Mouse (Mus musculus): ENCODE results near the gene Fuz. TPM values are rescaled to one million over a fixed set of nuclear protein-coding genes. Genes with fewer than 3 reads are reported as not detected.
A peak's percentile ranks its signal among the peaks of the same experiment; 100 is the strongest.

The Fuz gene
- total RNA-seq (2014; rRNA removed) (17.0 and 22.3 TPM in 2 replicates), polyA plus RNA-seq (2015; fragmentation: Nextera tagmentation; extraction: Ambion mirVana) (13.8 and 16.6 TPM in 2 replicates)

- H3K36me3 ChIP-seq (ENCODE audit: insufficient read depth) = peaks cover 19% of the 10 kb centered on the region
- peak within 1 kb of the TSS; percentile 64 for H3K9ac ChIP-seq
Observed at GRCm38 (mm10) chr7:44895593-44896434, at the start of gene Fuz. TSS of gene Fuz (plus strand) at chr7:44896079.

DNA sequence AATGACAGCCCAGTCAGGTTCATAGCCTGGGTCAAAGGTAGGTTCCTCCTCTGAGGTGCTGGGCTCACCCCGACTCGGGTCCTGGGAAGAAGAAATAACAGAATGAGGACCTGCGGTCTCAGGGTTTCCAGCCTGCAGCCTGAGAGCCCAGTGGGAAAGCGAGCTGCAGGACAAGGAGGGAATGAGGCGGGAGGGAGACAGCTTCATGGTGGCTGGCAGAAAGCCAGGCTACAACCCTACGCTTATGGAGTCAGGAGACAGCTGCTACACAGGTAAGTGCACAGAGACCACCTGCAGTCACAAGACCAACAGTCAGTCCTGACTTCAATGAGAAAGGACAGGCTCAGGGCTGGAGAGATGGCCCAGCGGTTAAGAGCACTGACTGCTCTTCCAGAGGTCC lies 49.1 kb upstream of the Fuz start:
- H3K9me3 ChIP-seq (ENCODE audit: low read length) = no peaks in the 10 kb centered on the region
- no peaks in the 10 kb centered on the region for H3K27me3 ChIP-seq (ENCODE audit: insufficient read depth, low read length)
- H3K4me1 ChIP-seq (ENCODE audit: insufficient read depth) = peaks cover 10% of the 10 kb centered on the region; the same call in 1 of the 2 replicates
- H3K27ac ChIP-seq (ENCODE audit: low read depth, low read length) = no peak overlapping the region
- peaks cover 51% of the 10 kb centered on the region for H3K36me3 ChIP-seq (ENCODE audit: insufficient read depth)
- no peak overlapping the region for H3K4me3 ChIP-seq (ENCODE audit: low read depth, low read length)
- WGBS = 90% methylated on average over 7 of the region's 7 CpGs
- no peak overlapping the region for H3K9ac ChIP-seq
- DNase-seq (no peak), ATAC-seq (no peak)
- no peak for TF ChIP-seq CTCF (IDR thresholded peaks at IDR 0.05; ENCODE audit: low read depth)
- H3K4me2 ChIP-seq (ENCODE audit: low read depth) = no peak overlapping the region

More at GRCm38 (mm10) chr7:44895593-44896434, at the start of gene Fuz:
- H3K27me3 ChIP-seq (ENCODE audit: insufficient read depth, low read length) = no peaks in the 10 kb centered on the region
- peaks cover 33% of the 10 kb centered on the region for H3K4me1 ChIP-seq (ENCODE audit: insufficient read depth)
- H3K4me2 ChIP-seq (ENCODE audit: low read depth) = peak within 1 kb of the TSS; percentile 71
- H3K9me3 ChIP-seq (ENCODE audit: low read length) = no peaks in the 10 kb centered on the region
- WGBS = 2% methylated on average over 34 of the region's 34 CpGs
- peak; percentile 80 for TF ChIP-seq CTCF (IDR thresholded peaks at IDR 0.05; ENCODE audit: low read depth)
- peak within 1 kb of the TSS; percentile 92 for H3K27ac ChIP-seq (ENCODE audit: low read depth, low read length)
- H3K4me3 ChIP-seq (ENCODE audit: low read depth, low read length) = peak within 1 kb of the TSS; percentile 62
- peak; percentile 98 for DNase-seq
- ATAC-seq = peak; percentile 82

DNA sequence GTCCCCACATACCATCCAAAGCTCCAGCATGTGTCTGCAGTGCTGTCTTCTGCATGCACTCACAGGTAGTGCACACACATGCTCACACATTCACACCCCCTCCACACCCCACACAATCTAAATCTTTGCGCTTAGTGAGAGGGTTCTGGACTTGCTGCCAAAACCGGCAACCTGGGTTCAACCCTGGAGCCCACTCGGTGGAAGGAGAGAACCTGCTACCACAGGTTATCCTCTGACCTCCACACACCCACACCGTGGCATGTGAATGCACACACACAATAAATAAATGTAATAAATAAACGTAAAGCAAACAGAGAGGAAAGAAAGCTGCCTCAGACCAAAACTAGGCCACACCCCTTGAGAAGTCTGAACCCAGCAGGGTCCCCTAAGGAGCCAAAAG lies 48.1 kb upstream of the Fuz start:
- Histone ChIP-seq H3K27ac (ENCODE audit: low read depth, low read length) (no peak overlapping the region), H3K4me1 (ENCODE audit: insufficient read depth) (peaks cover 10% of the 10 kb centered on the region; the same call in 1 of the 2 replicates), H3K27me3 (ENCODE audit: insufficient read depth, low read length) (no peaks in the 10 kb centered on the region), H3K4me3 (ENCODE audit: low read depth, low read length) (peak overlapping the region; percentile 66), H3K9me3 (ENCODE audit: low read length) (no peaks in the 10 kb centered on the region), H3K4me2 (ENCODE audit: low read depth) (peak overlapping the region; percentile 65), H3K9ac (peak overlapping the region; percentile 56; the same call in 1 of the 2 replicates), H3K36me3 (ENCODE audit: insufficient read depth) (peaks cover 43% of the 10 kb centered on the region)
- TF ChIP-seq CTCF (IDR thresholded peaks at IDR 0.05; ENCODE audit: low read depth) = no peak
- no peak for DNase-seq
- WGBS = 85% methylated on average over 5 of the region's 5 CpGs
- no peak for ATAC-seq

DNA sequence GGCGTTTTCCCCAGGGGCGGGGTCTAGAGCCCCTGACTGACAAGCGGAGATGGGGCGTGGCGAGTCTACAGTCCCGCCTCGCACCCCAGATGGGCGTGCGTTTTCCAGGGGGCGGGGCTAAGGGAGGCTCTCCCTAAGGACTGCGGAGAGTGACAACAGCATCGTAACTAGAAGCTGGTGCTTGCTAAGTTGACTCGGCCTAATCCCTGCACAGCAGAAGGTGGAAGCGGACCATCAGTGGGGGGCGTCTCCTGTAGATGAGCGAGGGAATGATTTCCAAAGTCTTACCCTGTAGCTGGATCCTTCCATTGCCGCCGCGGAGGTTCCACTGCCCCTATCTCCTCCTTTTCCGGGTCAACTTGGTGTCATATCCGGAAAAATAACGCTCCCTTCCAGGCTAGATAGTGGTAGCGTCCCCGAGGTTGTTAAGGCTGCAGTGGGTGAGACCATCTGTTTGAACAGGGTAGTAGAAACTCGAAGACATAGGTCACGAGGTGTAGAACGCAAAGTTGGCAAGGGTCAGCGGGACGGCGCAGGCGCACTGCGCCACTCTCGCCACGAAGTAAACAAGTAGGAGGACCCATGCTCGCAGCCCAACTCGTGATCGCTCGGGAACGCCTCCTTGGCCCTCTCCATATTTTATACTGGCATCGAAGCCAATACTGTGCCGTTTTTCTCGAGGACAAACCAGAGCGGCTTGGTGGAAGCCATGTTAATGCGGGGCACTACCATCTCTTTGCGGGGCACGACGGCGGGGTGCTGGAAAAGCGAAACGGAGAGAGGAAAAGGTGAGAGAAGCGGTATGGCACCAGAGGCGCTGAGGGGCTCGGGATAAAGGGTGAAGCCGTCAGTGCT lies 47.1 kb upstream of the Fuz start, which contains the start of the genes Akt1s1 and Tbc1d17:
Gene Akt1s1, plus strand, starts transcription at position 431 of the 855 bp plus-strand sequence.
Gene Tbc1d17, minus strand, starts transcription at position 519 of the 855 bp plus-strand sequence.
- Histone ChIP-seq H3K36me3 (ENCODE audit: insufficient read depth) (peaks cover 39% of the 10 kb centered on the region), H3K9me3 (ENCODE audit: low read length) (no peaks in the 10 kb centered on the region), H3K4me2 (ENCODE audit: low read depth) (peak within 1 kb of the TSS; percentile 69), H3K4me1 (ENCODE audit: insufficient read depth) (peaks cover 10% of the 10 kb centered on the region; the same call in 1 of the 2 replicates), H3K27me3 (ENCODE audit: insufficient read depth, low read length) (no peaks in the 10 kb centered on the region), H3K9ac (peak within 1 kb of the TSS; percentile 75), H3K4me3 (ENCODE audit: low read depth, low read length) (peak within 1 kb of the TSS; percentile 66), H3K27ac (ENCODE audit: low read depth, low read length) (peak within 1 kb of the TSS; percentile 98)
- TF ChIP-seq CTCF (IDR thresholded peaks at IDR 0.05; ENCODE audit: low read depth) = no peak
- DNase-seq = peak; percentile 100
- ATAC-seq = peak; percentile 89
- under 1% methylated on average over 54 of the region's 54 CpGs for WGBS

DNA sequence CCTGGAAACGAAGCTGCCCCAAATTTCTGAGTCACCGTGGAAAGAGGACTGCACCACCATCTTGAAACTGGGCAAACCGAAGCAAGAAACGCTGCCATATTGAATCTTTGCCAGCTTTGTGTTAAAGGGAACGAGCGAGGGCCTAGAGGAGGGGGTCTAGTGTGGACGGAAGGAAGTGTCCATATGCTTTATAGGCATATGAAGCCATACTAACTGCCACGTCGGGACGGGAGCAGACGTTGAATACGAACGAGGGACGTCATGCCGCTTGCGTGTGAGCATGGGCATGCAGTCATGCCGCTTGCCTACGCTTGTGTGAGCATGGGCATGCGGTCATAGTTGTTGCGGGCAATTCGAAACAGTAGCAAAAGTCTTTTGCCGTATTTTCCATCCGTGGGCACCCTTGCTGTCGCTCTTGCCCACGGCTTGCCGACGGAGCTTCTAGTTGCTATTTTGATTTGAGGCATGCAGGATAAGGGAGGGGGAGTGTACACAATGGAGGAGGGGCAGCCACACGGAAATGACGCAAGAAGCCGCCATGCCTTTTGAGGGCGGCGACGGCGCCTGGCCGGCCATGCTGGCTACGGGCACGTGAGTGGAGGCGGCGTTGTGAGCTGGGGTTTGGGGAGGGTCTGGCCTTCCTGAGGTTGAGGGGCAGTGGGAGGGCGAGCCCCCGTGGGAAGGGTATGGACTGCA lies 46.3 kb upstream of the Fuz start:
- 1% methylated on average over 41 of the region's 41 CpGs for WGBS

DNA sequence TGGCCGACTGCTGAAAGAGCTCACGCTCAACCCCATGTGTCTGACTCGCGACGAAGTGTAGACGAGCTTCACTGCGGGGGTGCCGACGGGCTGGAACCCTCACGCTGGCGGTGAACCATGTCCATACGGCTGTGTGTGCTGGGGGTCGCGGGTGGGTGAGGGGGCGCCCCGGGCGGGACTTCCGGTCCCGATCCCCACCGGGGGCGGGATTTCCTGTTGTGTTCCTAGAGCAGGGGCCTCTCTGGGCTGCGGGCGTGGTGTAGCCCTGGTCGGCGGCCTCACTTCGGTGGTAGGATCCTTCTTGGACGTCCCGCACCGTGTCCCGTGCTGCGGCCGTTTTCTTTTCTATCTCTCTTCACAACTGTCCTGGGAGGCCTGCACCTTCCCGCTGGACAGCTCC lies 45.7 kb upstream of the Fuz start:
- Histone ChIP-seq H3K36me3 (ENCODE audit: insufficient read depth) (peaks cover 25% of the 10 kb centered on the region), H3K27me3 (ENCODE audit: insufficient read depth, low read length) (no peaks in the 10 kb centered on the region), H3K4me1 (ENCODE audit: insufficient read depth) (peaks cover 10% of the 10 kb centered on the region; the same call in 1 of the 2 replicates), H3K9ac (peak overlapping the region; percentile 75), H3K27ac (ENCODE audit: low read depth, low read length) (peak overlapping the region; percentile 98), H3K4me3 (ENCODE audit: low read depth, low read length) (peak overlapping the region; percentile 66), H3K9me3 (ENCODE audit: low read length) (no peaks in the 10 kb centered on the region), H3K4me2 (ENCODE audit: low read depth) (peak overlapping the region; percentile 69)
- TF ChIP-seq CTCF (IDR thresholded peaks at IDR 0.05; ENCODE audit: low read depth) = no peak
- 2% methylated on average over 31 of the region's 33 CpGs for WGBS
- ATAC-seq (peak; percentile 34), DNase-seq (peak; percentile 84)

More for the DNA sequence above, 46.3 kb upstream of the Fuz start:
- Histone ChIP-seq H3K27ac (ENCODE audit: low read depth, low read length) (peak overlapping the region; percentile 98), H3K9ac (peak overlapping the region; percentile 75), H3K9me3 (ENCODE audit: low read length) (no peaks in the 10 kb centered on the region), H3K4me3 (ENCODE audit: low read depth, low read length) (peak overlapping the region; percentile 66), H3K27me3 (ENCODE audit: insufficient read depth, low read length) (no peaks in the 10 kb centered on the region), H3K4me2 (ENCODE audit: low read depth) (peak overlapping the region; percentile 69), H3K4me1 (ENCODE audit: insufficient read depth) (peaks cover 10% of the 10 kb centered on the region; the same call in 1 of the 2 replicates), H3K36me3 (ENCODE audit: insufficient read depth) (peaks cover 31% of the 10 kb centered on the region)
- TF ChIP-seq CTCF (IDR thresholded peaks at IDR 0.05; ENCODE audit: low read depth) = no peak
- DNase-seq = peak; percentile 98
- peak; percentile 77 for ATAC-seq
